Mouse (Mus musculus): ENCODE measurements around the gene Neurog3. TPM values are rescaled to one million over a fixed set of nuclear protein-coding genes. Genes with fewer than 3 reads are reported as not detected.

The Neurog3 gene
- polyA plus RNA-seq, 1 experiment from 2014 or later = 0.24 TPM

DNA sequence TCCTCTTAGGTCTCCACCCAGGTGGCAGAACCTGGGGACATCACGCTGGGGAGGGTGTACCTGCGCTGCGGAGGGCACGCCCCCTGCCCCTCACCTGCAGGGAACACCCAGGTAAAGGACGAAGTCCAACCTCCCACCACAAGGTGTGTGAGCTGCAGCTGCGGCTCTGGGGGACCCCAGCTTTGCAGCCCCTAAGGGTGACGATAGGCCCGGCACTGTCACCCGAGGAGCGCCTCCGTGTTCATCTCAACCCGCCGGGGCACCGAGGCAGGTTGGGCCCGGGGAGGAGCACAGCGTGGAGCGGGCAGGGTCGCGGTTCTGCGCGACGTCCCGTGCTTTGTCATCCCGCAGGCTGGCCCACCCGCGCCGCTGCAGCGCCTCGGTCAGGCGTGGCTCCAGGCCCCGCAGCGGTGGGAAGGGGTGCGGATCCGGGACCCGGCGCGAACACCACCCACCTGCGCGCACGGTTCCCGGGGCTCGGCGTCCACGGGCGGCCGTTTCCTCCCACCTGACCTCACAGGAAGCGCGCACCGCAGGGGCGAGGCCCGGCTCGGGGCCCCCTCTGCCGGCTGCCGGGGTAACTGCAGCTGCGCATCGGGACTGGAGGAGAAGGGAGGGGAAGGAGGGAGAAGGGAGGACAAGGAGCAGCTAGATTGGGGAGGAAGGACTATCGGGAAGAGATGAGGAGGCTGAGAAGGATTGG, 22.2 kb upstream of the Neurog3 start:
- H3K27ac ChIP-seq = peak overlapping the region; percentile 90
- DNase-seq (ENCODE audit: extremely low spot score, low spot score) = peak; percentile 83
- H3K36me3 ChIP-seq (replicated peaks) = no peaks in the 10 kb centered on the region
- no peaks in the 10 kb centered on the region for H3K9me3 ChIP-seq
- peak overlapping the region; percentile 72 for H3K4me3 ChIP-seq
- peaks cover 33% of the 10 kb centered on the region for H3K4me1 ChIP-seq
- peaks cover 62% of the 10 kb centered on the region for H3K27me3 ChIP-seq (ENCODE audit: poor library complexity, severe bottlenecking)
- under 1% methylated on average over 57 of the region's 57 CpGs for WGBS

DNA sequence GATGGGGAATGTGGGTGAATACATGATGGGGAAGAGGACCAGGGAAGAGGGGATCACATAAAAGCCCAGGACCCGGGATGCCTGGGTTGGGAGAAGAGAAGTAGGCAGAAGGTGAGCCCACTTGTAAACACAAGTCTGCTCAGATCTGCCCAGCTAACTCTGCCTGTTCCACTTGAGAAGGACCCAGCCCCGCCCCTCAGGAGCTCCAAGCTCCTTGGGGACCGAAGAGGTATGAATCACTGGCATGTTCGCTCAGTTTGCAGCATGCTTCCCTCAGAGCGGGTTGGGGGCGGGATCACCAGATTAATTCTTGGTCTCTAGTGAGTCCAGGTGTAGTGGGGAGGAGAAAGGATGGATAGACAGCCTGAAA, 21.7 kb upstream of the Neurog3 start:
- peaks cover 62% of the 10 kb centered on the region for H3K27me3 ChIP-seq (ENCODE audit: poor library complexity, severe bottlenecking)
- peak overlapping the region; percentile 90; the same call in 1 of the 2 replicates for H3K27ac ChIP-seq
- 46% methylated on average over 6 of the region's 6 CpGs for WGBS
- peak overlapping the region; percentile 72 for H3K4me3 ChIP-seq
- no peaks in the 10 kb centered on the region for H3K9me3 ChIP-seq
- DNase-seq (ENCODE audit: extremely low spot score, low spot score) = no peak
- no peaks in the 10 kb centered on the region for H3K36me3 ChIP-seq (replicated peaks)
- H3K4me1 ChIP-seq = peaks cover 33% of the 10 kb centered on the region

DNA sequence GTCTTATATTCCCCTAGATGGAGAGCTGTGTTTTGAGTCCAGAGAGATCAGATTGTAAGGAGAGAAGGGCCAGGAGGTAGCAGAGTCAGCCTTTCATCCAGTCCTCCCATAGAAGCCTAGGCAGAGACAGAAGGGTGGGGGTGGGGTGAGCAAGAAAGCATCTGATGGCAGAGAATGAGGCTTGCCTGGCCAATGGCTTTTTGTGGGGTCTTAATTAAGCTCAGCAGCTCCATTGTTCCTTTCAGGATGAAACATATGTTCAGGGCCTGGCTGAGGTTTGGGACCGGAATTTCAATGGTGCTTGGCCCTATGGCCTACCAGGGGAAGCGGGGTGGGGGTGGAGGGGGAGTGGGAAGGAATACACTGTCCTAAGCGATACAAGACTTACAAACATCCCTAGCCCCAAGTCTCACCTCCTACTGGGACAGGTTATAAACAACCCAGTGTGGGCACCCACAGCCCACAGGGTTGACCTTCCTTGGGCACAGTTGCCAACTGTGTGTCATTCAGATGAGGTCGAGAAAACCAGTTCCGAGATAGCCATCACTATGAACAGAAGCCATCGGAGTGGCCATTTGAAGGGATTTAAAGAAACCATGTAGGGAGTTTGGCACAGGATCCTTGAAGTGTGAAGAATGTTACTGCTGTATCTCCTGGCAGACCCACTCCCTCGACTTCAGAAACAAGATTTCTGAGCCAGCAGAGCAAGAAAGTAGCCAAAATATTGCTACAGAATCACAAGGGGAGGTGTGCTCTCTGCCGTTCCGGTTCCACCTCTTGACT, 18.8 kb upstream of the Neurog3 start:
- WGBS = 65% methylated on average over 9 of the region's 9 CpGs

DNA sequence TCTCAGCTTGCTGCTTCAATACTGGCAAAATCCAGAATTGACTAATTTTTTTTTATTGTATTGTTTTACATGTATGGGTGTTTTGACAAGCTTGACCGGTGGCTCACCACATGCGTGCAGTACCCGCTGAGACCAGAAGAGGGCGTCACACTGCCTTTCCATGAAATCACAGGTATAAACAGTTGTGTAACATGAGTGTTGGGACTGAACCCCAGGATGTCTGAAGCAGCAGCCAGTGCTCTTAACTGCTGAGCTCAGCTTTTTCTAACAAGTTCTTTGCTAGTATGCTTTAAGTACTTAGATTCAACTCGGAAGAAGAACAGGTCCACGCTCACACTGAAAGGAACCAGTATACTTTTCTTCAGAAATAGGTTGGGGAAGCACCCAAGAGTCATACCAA, 5.8 kb upstream of the Neurog3 start:
- no peak for DNase-seq (ENCODE audit: extremely low spot score, low spot score)

More for the DNA sequence above, 18.8 kb upstream of the Neurog3 start:
- Histone ChIP-seq H3K4me3 (no peak overlapping the region), H3K9me3 (no peaks in the 10 kb centered on the region), H3K27ac (peak overlapping the region; percentile 56; the same call in 1 of the 2 replicates), H3K27me3 (ENCODE audit: poor library complexity, severe bottlenecking) (peaks cover 39% of the 10 kb centered on the region), H3K4me1 (peaks cover 33% of the 10 kb centered on the region), H3K36me3 (replicated peaks) (no peaks in the 10 kb centered on the region)
- DNase-seq (ENCODE audit: extremely low spot score, low spot score) = no peak

DNA sequence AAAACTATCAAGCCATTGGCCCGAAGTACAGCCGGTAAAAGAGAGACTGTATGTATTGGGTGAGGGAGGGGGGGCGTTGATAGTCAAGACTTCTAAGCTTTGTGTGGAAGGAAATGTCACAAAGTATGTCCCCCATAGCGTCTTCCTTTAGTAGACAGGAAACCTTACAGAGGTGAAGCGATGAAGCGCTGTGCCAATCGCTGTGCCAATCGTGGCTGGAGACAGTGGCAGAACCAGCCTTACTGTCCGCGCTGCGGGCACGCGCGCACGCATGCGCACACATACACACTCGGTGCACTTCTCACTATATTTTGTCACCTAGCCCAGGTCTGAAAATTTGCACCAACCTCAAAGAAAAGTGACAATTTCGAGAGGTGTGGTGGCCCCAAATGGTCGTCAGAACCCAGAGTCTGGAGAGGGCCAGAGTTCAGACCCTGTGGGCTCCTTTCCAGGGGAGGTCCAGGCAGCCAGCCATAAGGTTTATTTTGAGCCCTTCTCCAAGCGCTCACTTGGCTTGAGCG, 5.1 kb upstream of the Neurog3 start:
- peaks cover 72% of the 10 kb centered on the region for H3K27me3 ChIP-seq (ENCODE audit: poor library complexity, severe bottlenecking)
- H3K9me3 ChIP-seq = no peaks in the 10 kb centered on the region
- no peak for DNase-seq (ENCODE audit: extremely low spot score, low spot score)
- WGBS = 39% methylated on average over 21 of the region's 21 CpGs
- H3K36me3 ChIP-seq (replicated peaks) = no peaks in the 10 kb centered on the region
- H3K4me3 ChIP-seq = no peak overlapping the region; the same call in 1 of the 2 replicates
- peaks cover 26% of the 10 kb centered on the region for H3K4me1 ChIP-seq
- H3K27ac ChIP-seq = no peak overlapping the region

More for the DNA sequence above, 5.8 kb upstream of the Neurog3 start:
- Histone ChIP-seq H3K4me1 (peaks cover 20% of the 10 kb centered on the region; the same call in 1 of the 2 replicates), H3K4me3 (no peak overlapping the region), H3K9me3 (no peaks in the 10 kb centered on the region), H3K27me3 (ENCODE audit: poor library complexity, severe bottlenecking) (peaks cover 66% of the 10 kb centered on the region), H3K27ac (no peak overlapping the region), H3K36me3 (replicated peaks) (no peaks in the 10 kb centered on the region)
- WGBS = 43% methylated on average over 6 of the region's 6 CpGs

DNA sequence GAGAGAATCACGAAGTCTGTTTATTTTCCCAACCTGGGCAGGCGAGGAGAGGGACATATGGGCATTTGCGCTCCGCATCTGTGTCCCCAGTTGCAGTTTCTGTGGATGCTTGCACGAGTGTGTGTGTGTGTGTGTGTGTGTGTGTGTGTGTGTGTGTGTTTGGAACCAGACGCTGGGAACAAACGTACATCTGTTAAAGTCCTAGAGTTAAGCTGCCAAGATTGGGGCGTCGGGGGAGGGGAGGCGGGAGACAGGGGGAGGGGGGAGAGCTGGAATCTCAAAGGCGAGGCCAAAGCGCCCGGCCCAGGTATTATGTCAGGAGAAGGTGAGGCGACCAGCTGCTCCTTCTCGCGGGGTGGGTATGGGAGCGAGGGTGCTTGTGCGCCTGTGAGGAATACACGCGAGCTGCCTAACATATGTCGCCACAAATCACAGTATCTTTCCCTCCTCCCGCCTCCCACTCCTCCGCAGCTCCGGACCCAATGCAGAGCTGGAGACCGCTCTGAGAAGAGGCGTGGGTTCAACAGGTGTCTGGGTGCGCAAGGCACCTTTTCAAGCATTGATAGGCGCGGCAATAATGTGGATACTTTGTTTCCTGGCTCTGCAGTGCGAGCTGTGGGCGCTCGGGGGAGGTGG, 4.5 kb upstream of the Neurog3 start:
- Histone ChIP-seq H3K27me3 (ENCODE audit: poor library complexity, severe bottlenecking) (peaks cover 79% of the 10 kb centered on the region), H3K4me1 (peaks cover 33% of the 10 kb centered on the region), H3K9me3 (no peaks in the 10 kb centered on the region), H3K4me3 (no peak overlapping the region), H3K27ac (no peak overlapping the region), H3K36me3 (replicated peaks) (no peaks in the 10 kb centered on the region)
- DNase-seq (ENCODE audit: extremely low spot score, low spot score) = no peak
- WGBS = 2% methylated on average over 31 of the region's 32 CpGs

DNA sequence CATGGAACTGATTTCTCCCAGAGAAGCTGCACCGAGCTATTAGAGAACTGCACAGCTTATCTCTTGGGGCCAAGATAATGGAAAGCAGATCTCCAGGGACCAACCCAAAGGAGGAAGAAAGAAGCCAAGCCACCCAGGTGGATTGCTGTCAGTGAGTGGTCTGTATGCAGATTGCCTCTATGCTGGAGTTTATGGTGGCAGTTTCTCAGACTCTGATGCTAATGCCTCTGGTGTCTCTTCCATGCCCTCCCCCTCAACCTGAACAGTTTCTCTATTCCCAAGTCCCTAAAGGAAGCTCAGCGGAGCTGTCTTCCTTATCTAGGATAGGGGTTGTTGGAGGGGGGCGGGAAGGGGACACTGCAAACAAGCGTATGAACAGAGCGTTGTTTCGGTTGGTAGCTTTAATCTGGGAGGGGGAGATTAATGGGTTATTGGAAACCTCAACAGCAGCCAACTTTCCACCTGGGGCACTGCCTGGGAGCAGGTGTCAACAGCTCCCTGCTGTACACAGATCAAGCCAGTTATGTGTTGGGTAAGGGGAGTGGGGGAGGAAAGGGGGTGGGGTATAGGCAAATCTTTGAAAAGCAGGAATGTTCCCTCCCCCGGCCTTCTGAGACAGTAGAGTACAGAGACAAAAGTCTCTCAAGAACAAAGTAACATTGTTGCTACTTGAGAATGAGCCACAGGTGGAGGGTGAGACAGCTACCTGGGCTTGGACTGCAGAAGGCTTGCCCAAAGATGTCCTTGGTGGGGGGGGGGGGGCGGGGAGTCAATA, 3.0 kb downstream of the Neurog3 start:
- peaks cover 85% of the 10 kb centered on the region for H3K27me3 ChIP-seq (ENCODE audit: poor library complexity, severe bottlenecking)
- WGBS = 7% methylated on average over 8 of the region's 8 CpGs
- no peaks in the 10 kb centered on the region for H3K9me3 ChIP-seq
- no peak for DNase-seq (ENCODE audit: extremely low spot score, low spot score)
- H3K4me1 ChIP-seq = peaks cover 41% of the 10 kb centered on the region
- H3K4me3 ChIP-seq = no peak overlapping the region
- H3K27ac ChIP-seq = no peak overlapping the region
- H3K36me3 ChIP-seq (replicated peaks) = no peaks in the 10 kb centered on the region

DNA sequence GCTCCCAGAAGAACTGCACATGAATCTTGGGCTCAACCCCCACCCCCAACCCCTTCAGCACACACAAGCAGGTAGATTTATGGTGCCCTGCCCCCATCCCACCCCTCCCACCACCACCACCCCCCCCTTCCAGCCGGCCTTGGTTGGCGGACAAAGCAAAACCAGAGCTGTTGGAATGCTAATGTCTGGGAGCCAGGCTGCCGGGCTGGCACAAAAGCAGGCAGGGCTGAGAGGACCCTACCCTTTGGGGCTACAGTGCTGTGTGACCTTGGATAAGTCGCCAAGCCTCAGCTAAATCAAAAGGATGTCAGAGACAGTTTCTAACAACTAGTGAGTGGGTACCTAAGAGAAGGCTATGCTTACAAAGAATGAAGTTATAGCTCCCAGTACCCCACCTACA, 4.3 kb downstream of the Neurog3 start:
- H3K9me3 ChIP-seq = no peaks in the 10 kb centered on the region
- no peak for DNase-seq (ENCODE audit: extremely low spot score, low spot score)
- H3K4me3 ChIP-seq = no peak overlapping the region
- no peak overlapping the region for H3K27ac ChIP-seq
- H3K36me3 ChIP-seq (replicated peaks) = no peaks in the 10 kb centered on the region
- H3K27me3 ChIP-seq (ENCODE audit: poor library complexity, severe bottlenecking) = peaks cover 75% of the 10 kb centered on the region
- 11% methylated on average over 4 of the region's 4 CpGs for WGBS
- peaks cover 32% of the 10 kb centered on the region for H3K4me1 ChIP-seq

DNA sequence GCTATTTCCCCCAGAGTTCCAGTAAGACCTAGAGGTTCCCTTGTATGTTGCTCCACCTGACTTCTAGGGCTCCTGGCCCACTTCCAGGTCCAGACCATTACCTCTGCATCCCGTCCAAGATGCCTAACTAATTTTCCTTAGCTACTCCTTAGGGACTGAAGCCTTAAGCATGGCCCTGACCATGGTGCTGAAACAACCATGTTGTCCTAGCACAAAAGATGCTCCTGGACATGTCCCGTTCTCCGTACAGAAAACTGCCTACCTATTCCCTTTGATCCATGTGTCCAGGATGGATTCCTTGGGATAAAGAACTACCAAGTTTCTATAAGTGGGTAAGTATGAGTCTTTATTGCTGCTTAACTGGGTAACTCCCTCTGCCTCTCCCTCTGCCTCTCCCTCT, 5.2 kb downstream of the Neurog3 start:
- Histone ChIP-seq H3K27me3 (ENCODE audit: poor library complexity, severe bottlenecking) (peaks cover 67% of the 10 kb centered on the region), H3K36me3 (replicated peaks) (no peaks in the 10 kb centered on the region), H3K9me3 (no peaks in the 10 kb centered on the region), H3K4me1 (peaks cover 23% of the 10 kb centered on the region), H3K27ac (no peak overlapping the region), H3K4me3 (no peak overlapping the region)
- no peak for DNase-seq (ENCODE audit: extremely low spot score, low spot score)
- 22% methylated on average over 3 of the region's 3 CpGs for WGBS

DNA sequence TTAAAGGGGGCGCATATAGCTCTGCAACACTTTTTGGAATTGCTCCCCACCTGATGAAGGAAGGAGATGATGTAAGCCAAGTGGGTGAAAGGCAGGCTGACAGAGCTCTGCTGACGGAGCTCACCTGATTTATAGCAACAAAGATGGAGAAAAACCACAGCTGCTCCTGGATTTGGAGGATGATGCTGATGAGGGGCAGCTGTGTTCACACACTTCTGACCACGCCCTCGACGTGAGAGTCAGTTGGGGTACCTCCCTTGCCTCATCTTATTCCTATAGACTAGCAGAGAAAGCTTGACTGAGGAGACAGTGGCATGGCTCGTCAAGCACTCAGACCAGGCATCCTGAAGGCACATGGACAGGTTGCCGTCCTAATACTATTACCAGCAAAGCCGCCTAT, 10.9 kb downstream of the Neurog3 start, which contains the start of gene Fam241b:
Fam241b (minus strand) TSS at position 101 of the 400 bp plus-strand sequence.
- DNase-seq (ENCODE audit: extremely low spot score, low spot score) = no peak

DNA sequence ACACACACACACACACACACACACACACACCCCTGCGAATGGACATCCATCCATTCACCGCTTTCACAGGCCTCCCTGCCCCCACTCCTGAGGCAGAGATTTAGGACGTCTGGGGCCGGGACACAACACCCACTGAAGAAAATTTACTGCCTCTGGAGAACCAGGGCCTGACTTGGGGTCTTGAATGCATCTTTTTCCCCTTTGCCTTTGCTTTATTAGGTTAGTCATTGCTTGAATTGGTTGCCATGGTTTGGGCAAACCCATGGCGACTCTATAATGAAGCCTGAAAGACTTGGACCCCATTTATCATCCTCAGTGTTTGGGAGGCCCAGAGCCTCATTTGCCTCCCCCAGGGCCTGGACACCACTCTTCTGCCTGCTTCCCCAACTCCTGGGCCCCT, 13.1 kb downstream of the Neurog3 start:
- Histone ChIP-seq H3K27ac (no peak overlapping the region), H3K4me3 (no peak overlapping the region), H3K9me3 (no peaks in the 10 kb centered on the region), H3K27me3 (ENCODE audit: poor library complexity, severe bottlenecking) (peaks cover 50% of the 10 kb centered on the region), H3K4me1 (peaks cover 25% of the 10 kb centered on the region), H3K36me3 (replicated peaks) (no peaks in the 10 kb centered on the region)
- 81% methylated on average over 5 of the region's 5 CpGs for WGBS
- no peak for DNase-seq (ENCODE audit: extremely low spot score, low spot score)

More for the DNA sequence above, 10.9 kb downstream of the Neurog3 start, which contains the start of gene Fam241b:
- H3K27ac ChIP-seq = no peak within 1 kb of the TSS
- peaks cover 35% of the 10 kb centered on the region for H3K27me3 ChIP-seq (ENCODE audit: poor library complexity, severe bottlenecking)
- no peaks in the 10 kb centered on the region for H3K36me3 ChIP-seq (replicated peaks)
- H3K9me3 ChIP-seq = no peaks in the 10 kb centered on the region
- peaks cover 9% of the 10 kb centered on the region for H3K4me1 ChIP-seq
- H3K4me3 ChIP-seq = no peak within 1 kb of the TSS
- 70% methylated on average over 8 of the region's 8 CpGs for WGBS
